Mouse (Mus musculus) G1E (cell line): ENCODE measurements around the gene Cerk. TPM values are rescaled to one million over a fixed set of nuclear protein-coding genes. Genes with fewer than 3 reads are reported as not detected.

ENCODE experiments used
- ATAC-seq: 2 replicates; pipeline ENCODE4 v1.8.0; 2016; ENCODE audit warnings: mild to moderate bottlenecking; ENCODE audit not compliant: insufficient number of reproducible peaks, poor library complexity, low FRiP score, severe bottlenecking; ENCODE audit errors: extremely low read depth
- DNase-seq: peaks from one replicate; pipeline ENCODE4 v3.0.0; 2012; ENCODE audit warnings: low spot score
- H3K27me3 ChIP-seq: 2 replicates; pipeline ENCODE4 v1.6.1; 2012; ENCODE audit warnings: mild to moderate bottlenecking, low read length, inconsistent platforms; ENCODE audit not compliant: insufficient read depth
- H3K36me3 ChIP-seq: replicated peaks from 2 replicates; pipeline ENCODE3; 2012; ENCODE audit warnings: mild to moderate bottlenecking, inconsistent platforms
- H3K4me1 ChIP-seq: 2 replicates; pipeline ENCODE4 v1.6.1; 2012; ENCODE audit warnings: low read depth, low read length, inconsistent platforms, mixed read lengths; ENCODE audit not compliant: insufficient read depth
- H3K4me3 ChIP-seq: 2 replicates; pipeline ENCODE4 v1.5.1; 2012; ENCODE audit warnings: low read depth, mild to moderate bottlenecking, inconsistent platforms, low read length, moderate library complexity, mixed read lengths
- H3K9me3 ChIP-seq: replicated peaks from 2 replicates; pipeline ENCODE4 v1.6.1; 2012; ENCODE audit warnings: inconsistent platforms
- CTCF ChIP-seq: IDR thresholded peaks from 2 replicates; pipeline ENCODE4 v1.5.1; 2012; ENCODE audit warnings: low read depth, low read length, inconsistent platforms, mixed read lengths
- GATA1 ChIP-seq: IDR thresholded peaks from 2 replicates; pipeline ENCODE4 v1.6.1; 2012; ENCODE audit warnings: borderline replicate concordance, low read length, inconsistent platforms, mixed read lengths
- GATA2 ChIP-seq: IDR thresholded peaks from 2 replicates; pipeline ENCODE4 v1.6.1; 2012; ENCODE audit warnings: low read depth, low read length, inconsistent platforms, borderline replicate concordance
- POLR2AphosphoS5 ChIP-seq: IDR thresholded peaks from 2 replicates; pipeline ENCODE4 v1.6.1; 2012; ENCODE audit warnings: low read depth, low read length, inconsistent platforms; ENCODE audit not compliant: insufficient replicate concordance
- TAL1 ChIP-seq: conservative IDR thresholded peaks from 2 replicates; pipeline ENCODE4 v1.6.1; 2012; ENCODE audit warnings: low read depth, low read length, inconsistent platforms, mixed read lengths
- polyA plus RNA-seq: library from polyadenylated mRNA; stranded (reverse); fragments of >175 nt; gene quantifications from 2 replicates; pipeline ENCODE4 v1.2.3, GENCODE M21; 2012
- total RNA-seq, 2 experiments: library from RNA; stranded (forward) in 1 of 2; stranded (reverse) in 1 of 2; fragments of 200-1000 nt in 1 of 2; fragments of >200 nt in 1 of 2; fragmentation: Nextera tagmentation in 1 of 2; gene quantifications; 2 replicates each; pipeline ENCODE4 v1.2.3; 2014 to 2017

Cerk gene
- total and polyA plus RNA-seq, 3 experiments: 0.01 to 0.22 TPM; not detected in 1

- DNase-seq (no peak), ATAC-seq (no peak)
- Histone ChIP-seq H3K4me3 (no peak overlapping the region), H3K36me3 (no peaks in the 10 kb centered on the region), H3K27me3 (peaks cover 31% of the 10 kb centered on the region), H3K9me3 (0 out of 2 replicates have a peak, but pooled peaks cover 2% of the 10 kb centered on the region), H3K4me1 (peaks cover 5% of the 10 kb centered on the region; the same call in 1 of the 2 replicates)
- TF ChIP-seq GATA2 (no peak), TAL1 (no peak), CTCF (no peak), GATA1 (no peak), POLR2AphosphoS5 (no peak)
These were observed 6.0 kb upstream of the Cerk start for GRCm38 (mm10) chr15:86191933-86192332.

GRCm38 (mm10) chr15:86191505-86191904 lies 5.6 kb upstream of the Cerk start:
- ATAC-seq (no peak), DNase-seq (no peak)
- TF ChIP-seq POLR2AphosphoS5: no peak
- no peak for TF ChIP-seq GATA1
- TF ChIP-seq TAL1: no peak
- TF ChIP-seq GATA2: no peak
- no peak for TF ChIP-seq CTCF
- peaks cover 33% of the 10 kb centered on the region for H3K27me3 ChIP-seq
- H3K4me3 ChIP-seq: no peak overlapping the region
- 0 out of 2 replicates have a peak, but pooled peaks cover 2% of the 10 kb centered on the region for H3K9me3 ChIP-seq
- no peaks in the 10 kb centered on the region for H3K36me3 ChIP-seq
- H3K4me1 ChIP-seq: peaks cover 5% of the 10 kb centered on the region; the same call in 1 of the 2 replicates

GRCm38 (mm10) chr15:86190387-86190786 lies 4.4 kb upstream of the Cerk start:
- H3K4me1 ChIP-seq: peaks cover 5% of the 10 kb centered on the region; the same call in 1 of the 2 replicates
- TF ChIP-seq TAL1 (no peak), POLR2AphosphoS5 (no peak), GATA1 (no peak), CTCF (no peak), GATA2 (no peak)
- 0 out of 2 replicates have a peak, but pooled peaks cover 2% of the 10 kb centered on the region for H3K9me3 ChIP-seq
- DNase-seq (no peak), ATAC-seq (no peak)
- H3K4me3 ChIP-seq: no peak overlapping the region
- peaks cover 41% of the 10 kb centered on the region for H3K27me3 ChIP-seq
- no peaks in the 10 kb centered on the region for H3K36me3 ChIP-seq

GRCm38 (mm10) chr15:86188746-86189470 lies 3.0 kb upstream of the Cerk start:
- peaks cover 51% of the 10 kb centered on the region for H3K27me3 ChIP-seq
- no peak overlapping the region for H3K4me3 ChIP-seq
- H3K4me1 ChIP-seq: peaks cover 5% of the 10 kb centered on the region; the same call in 1 of the 2 replicates
- no peaks in the 10 kb centered on the region for H3K9me3 ChIP-seq
- TF ChIP-seq POLR2AphosphoS5: no peak
- TF ChIP-seq CTCF: no peak
- TF ChIP-seq TAL1: no peak
- no peak for TF ChIP-seq GATA2
- TF ChIP-seq GATA1: no peak
- DNase-seq (no peak), ATAC-seq (no peak)
- H3K36me3 ChIP-seq: no peaks in the 10 kb centered on the region

- ATAC-seq (no peak), DNase-seq (no peak)
- Histone ChIP-seq H3K9me3 (no peaks in the 10 kb centered on the region), H3K4me3 (no peak overlapping the region), H3K4me1 (peaks cover 5% of the 10 kb centered on the region; the same call in 1 of the 2 replicates), H3K27me3 (peaks cover 55% of the 10 kb centered on the region), H3K36me3 (no peaks in the 10 kb centered on the region)
- no peak for TF ChIP-seq POLR2AphosphoS5
- TF ChIP-seq GATA2: no peak
- TF ChIP-seq CTCF: no peak
- TF ChIP-seq TAL1: no peak
- TF ChIP-seq GATA1: no peak
These were observed 2.2 kb upstream of the Cerk start for GRCm38 (mm10) chr15:86188186-86188585.

- no peak overlapping the region for H3K4me3 ChIP-seq
- no peak for TF ChIP-seq POLR2AphosphoS5
- TF ChIP-seq TAL1: no peak
- no peak for TF ChIP-seq CTCF
- no peak for TF ChIP-seq GATA1
- no peak for TF ChIP-seq GATA2
- H3K36me3 ChIP-seq: no peaks in the 10 kb centered on the region
- no peaks in the 10 kb centered on the region for H3K9me3 ChIP-seq
- no peak for DNase-seq
- H3K27me3 ChIP-seq: peaks cover 54% of the 10 kb centered on the region
- H3K4me1 ChIP-seq: peaks cover 5% of the 10 kb centered on the region; the same call in 1 of the 2 replicates
- ATAC-seq: no peak
These were observed 745 bp upstream of the Cerk start for GRCm38 (mm10) chr15:86186686-86187085.
